Mouse (Mus musculus) MEL (cell line): ENCODE measurements around the gene Abca13.

ENCODE experiments used
- CHD2 ChIP-seq: IDR thresholded peaks from 2 replicates; pipeline ENCODE4 v1.6.1; 2011; ENCODE audit warnings: low read length, improper control_type of control experiment
- CTCF ChIP-seq, 3 experiments: IDR thresholded peaks in 2 of 3; conservative IDR thresholded peaks in 1 of 3; 2 replicates each; pipeline ENCODE4 v1.5.1; 2011 to 2012; ENCODE audit warnings: low read length in 3 of 3, low read depth in 2 of 3, mild to moderate bottlenecking in 2 of 3, improper control_type of control experiment in 1 of 3, inconsistent platforms in 1 of 3, mixed read lengths in 1 of 3, moderate library complexity in 1 of 3; ENCODE audit not compliant: control insufficient read depth in 1 of 3, insufficient read depth in 1 of 3, poor library complexity in 1 of 3, severe bottlenecking in 1 of 3
- MXI1 ChIP-seq: IDR thresholded peaks from 2 replicates; pipeline ENCODE4 v1.6.1; 2011; ENCODE audit warnings: mild to moderate bottlenecking, low read depth, low read length, improper control_type of control experiment
- POLR2A ChIP-seq, 2 experiments: IDR thresholded peaks; 2 replicates each; pipeline ENCODE4 v1.6.1; 2011 to 2012; ENCODE audit warnings: low read length in 2 of 2, mild to moderate bottlenecking in 2 of 2, control low read depth in 1 of 2, improper control_type of control experiment in 1 of 2, low read depth in 1 of 2, moderate library complexity in 1 of 2; ENCODE audit not compliant: control insufficient read depth in 1 of 2, insufficient read depth in 1 of 2, poor library complexity in 1 of 2
- SMC3 ChIP-seq: IDR thresholded peaks from 2 replicates; pipeline ENCODE4 v1.6.1; 2011; ENCODE audit warnings: low read depth, low read length, improper control_type of control experiment
- TAL1 ChIP-seq: IDR thresholded peaks from 2 replicates; pipeline ENCODE4 v1.6.1; 2012; ENCODE audit warnings: mild to moderate bottlenecking, inconsistent platforms, low read length, moderate library complexity, mixed read lengths
- TCF12 ChIP-seq: IDR thresholded peaks from 2 replicates; pipeline ENCODE4 v1.6.1; 2014; ENCODE audit warnings: low read depth, mild to moderate bottlenecking, inconsistent platforms, low read length, improper control_type of control experiment, moderate library complexity
- USF1 ChIP-seq: IDR thresholded peaks from 2 replicates; pipeline ENCODE4 v1.6.1; 2014; ENCODE audit warnings: low read depth, mild to moderate bottlenecking, inconsistent platforms, low read length, improper control_type of control experiment, moderate library complexity
- USF2 ChIP-seq, 2 experiments: IDR thresholded peaks; 2 replicates each; pipeline ENCODE4 v1.6.1; 2011 to 2012; ENCODE audit warnings: improper control_type of control experiment in 2 of 2, low read length in 2 of 2, borderline replicate concordance in 1 of 2, inconsistent platforms in 1 of 2, low read depth in 1 of 2, mild to moderate bottlenecking in 1 of 2; ENCODE audit not compliant: insufficient read depth in 1 of 2

GRCm38 (mm10) chr11:9669430-9669829 is 477.7 kb downstream of the Abca13 start:
- TF ChIP-seq TAL1 (no peak), CHD2 (no peak), TCF12 (no peak), POLR2A (IDR thresholded peaks at IDR 0.05; ENCODE audit: control insufficient read depth in 1 of 2, insufficient read depth in 1 of 2, low read depth in 1 of 2, low read length in 2 of 2, poor library complexity in 1 of 2) (no peak), MXI1 (no peak), USF2 (IDR thresholded peaks at IDR 0.05; ENCODE audit: borderline replicate concordance in 1 of 2, insufficient read depth in 1 of 2, low read depth in 1 of 2, low read length in 2 of 2) (no peak), CTCF (IDR thresholded peaks at IDR 0.05 in 2 of 3, conservative IDR thresholded peaks at IDR 0.05 in 1 of 3; ENCODE audit: control insufficient read depth in 1 of 3, insufficient read depth in 1 of 3, low read depth in 2 of 3, low read length in 3 of 3, poor library complexity in 1 of 3, severe bottlenecking in 1 of 3) (no peak), SMC3 (no peak), USF1 (no peak)
